Mouse (Mus musculus): ENCODE data around the gene Mst1r.

Gene Mst1r

DNA sequence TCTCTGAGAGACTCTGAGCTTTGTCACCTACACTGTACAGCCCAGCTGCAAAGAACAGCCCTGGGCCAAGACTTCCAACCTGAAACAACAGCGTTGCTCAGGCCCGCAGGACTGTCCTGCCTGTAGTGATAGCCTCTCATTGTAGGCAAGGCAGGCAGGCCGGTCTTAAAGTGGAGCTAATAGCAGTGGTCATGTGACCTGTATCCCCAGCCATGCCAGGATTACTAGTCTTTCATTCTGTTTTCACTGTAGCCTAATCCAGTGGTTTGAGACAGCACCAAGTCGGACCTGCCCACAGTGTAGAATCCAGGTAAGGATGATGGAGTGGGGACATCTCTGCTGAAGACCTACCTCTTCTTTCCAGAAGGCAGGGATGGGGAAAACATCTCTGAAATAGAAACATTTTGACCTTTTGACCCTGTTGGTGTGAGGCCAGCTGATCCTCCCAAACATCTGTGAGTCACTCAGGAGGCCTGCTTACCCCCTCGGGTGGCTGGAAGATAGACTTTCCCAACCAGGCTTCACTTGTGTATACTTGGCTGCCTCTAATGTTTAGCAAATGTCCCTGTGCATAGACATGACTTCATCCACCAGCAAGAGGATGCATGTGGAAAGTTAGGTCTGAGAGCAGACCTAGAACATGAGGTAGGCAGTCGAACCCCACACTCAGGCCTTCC is 49.1 kb downstream of the Mst1r start:
- no peak for DNase-seq (ENCODE audit: low spot score in 2 of 2)

DNA sequence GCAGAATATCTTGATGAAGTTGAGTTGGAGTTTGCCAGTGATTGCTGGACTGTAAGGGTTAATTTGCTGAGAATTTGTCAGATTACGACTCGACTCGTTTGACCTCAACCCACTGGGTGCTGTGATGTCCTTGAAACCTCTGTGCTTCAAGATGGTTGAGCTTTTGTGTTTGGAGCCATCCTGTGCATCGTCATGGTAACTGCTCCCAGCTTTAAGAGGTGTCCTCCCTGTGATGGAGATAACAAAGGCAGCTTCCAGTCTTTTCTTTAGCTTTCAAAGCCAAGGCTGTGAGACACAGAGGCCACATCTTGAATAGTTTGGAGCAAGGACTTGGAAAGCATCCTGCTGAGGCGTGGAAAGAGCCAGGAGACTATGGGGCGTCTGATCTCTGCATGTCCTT is 50.5 kb downstream of the Mst1r start:
- no peak for DNase-seq (ENCODE audit: low spot score in 2 of 2)

DNA sequence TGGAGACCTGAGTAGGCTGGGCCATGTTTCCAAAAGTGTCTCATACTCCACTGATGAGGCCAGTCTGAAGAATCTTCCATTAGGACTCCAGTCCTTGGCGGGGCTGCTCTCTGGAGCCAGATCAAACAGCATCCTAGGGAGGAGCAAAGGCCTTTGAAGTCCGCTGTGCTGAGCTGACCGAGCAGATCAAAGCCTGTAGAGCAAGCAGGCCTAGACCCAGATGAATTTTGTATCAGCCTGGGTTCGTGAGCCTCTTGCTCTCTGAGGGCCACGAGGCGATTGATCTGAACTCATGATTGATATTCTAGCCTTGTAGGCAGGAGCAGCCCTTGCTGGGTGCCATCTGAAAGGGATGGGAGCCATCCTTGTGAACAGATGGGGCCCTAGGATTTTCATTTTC is 53.2 kb downstream of the Mst1r start:
- DNase-seq (ENCODE audit: low spot score in 2 of 2), result no peak

DNA sequence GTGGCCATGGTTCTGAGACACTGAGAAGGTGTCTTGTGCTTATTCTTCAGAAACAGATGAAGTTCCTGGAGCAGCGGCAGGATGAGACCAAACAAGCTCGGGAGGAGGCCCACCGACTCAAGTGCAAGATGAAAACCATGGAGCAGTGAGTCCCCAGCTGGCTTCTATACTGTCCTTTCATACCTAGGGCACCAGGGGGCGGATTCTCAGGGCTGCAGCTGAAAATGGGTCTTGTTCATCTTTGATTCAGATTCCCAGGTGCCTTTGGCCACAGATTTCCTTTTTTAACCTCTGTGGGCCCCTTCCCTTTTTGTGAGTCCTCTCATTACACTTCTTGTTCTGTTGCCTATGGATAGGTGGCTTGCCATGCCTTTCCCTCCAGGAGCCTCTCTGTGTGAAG is 54.3 kb downstream of the Mst1r start:
- DNase-seq (ENCODE audit: low spot score in 2 of 2), result no peak

DNA sequence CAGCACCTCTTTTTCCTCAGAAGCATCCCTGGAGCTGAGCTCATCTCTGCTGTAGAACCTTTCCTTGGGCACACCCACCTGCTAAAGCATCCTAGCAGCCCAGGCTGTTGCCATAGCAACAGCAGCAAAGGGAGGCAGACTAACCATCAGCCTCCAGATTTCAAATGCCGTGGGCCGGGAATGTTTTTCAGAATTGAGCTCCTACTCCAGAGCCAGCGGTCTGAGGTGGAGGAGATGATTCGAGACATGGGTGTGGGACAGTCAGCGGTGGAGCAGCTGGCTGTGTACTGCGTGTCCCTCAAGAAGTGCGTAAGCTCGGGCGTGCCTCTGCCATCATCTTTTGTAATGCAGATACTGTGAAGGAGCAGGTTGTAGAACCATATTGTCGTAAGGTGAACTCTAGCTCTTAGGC is 54.7 kb downstream of the Mst1r start:
- DNase-seq (ENCODE audit: low spot score in 2 of 2), result peak; percentile 89 to 91

- DNase-seq (ENCODE audit: low spot score in 2 of 2), result peak; percentile 72 to 82
Measured at GRCm38 (mm10) chr9:107961881-107962280, 55.2 kb downstream of the Mst1r start.

- no peak for DNase-seq (ENCODE audit: low spot score in 2 of 2)
Measured at GRCm38 (mm10) chr9:107962916-107963315, 56.2 kb downstream of the Mst1r start.

DNA sequence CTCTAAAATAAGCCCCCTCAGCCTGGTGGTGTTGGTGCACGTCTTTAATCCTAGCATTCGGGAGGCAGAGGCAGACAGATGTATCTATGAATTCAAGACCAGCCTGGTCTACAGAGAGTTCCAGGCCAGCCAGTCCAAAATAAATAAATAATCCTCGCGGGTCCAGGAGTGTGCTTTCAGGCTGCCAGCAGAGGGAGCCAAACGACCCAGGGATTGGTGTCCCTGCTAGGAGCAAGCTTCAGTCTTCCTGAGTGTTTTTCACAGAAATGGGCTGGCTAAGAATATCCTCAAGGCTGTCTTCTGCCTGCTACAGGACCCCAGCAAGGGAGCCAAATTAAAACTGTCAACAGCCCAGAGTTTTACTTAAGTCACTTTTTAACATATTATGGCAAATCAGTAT is 57.0 kb downstream of the Mst1r start:
- DNase-seq (ENCODE audit: low spot score in 2 of 2), result peak in 1 of 2 experiments; percentile 84

GRCm38 (mm10) chr9:107964681-107965080 is 58.0 kb downstream of the Mst1r start:
- no peak for DNase-seq (ENCODE audit: low spot score in 2 of 2)

GRCm38 (mm10) chr9:107966676-107967075 is 60.0 kb downstream of the Mst1r start:
- DNase-seq (ENCODE audit: low spot score in 2 of 2), result no peak

GRCm38 (mm10) chr9:107967437-107967836 is 60.8 kb downstream of the Mst1r start:
- DNase-seq (ENCODE audit: low spot score in 2 of 2), result no peak

GRCm38 (mm10) chr9:107968531-107968930 is 61.9 kb downstream of the Mst1r start:
- no peak for DNase-seq (ENCODE audit: low spot score in 2 of 2)

All from left cerebral cortex, adult 9 months (tissue).